In genomic region chr5:50048960-50049359, GRCm38 (mm10) we compare ENCODE assay signal across 10 mouse cellular contexts. TPM values are rescaled to one million over a fixed set of nuclear protein-coding genes. Genes with fewer than 3 reads are reported as not detected.
DNase-seq lines count a peak whose midpoint lies in the region; ATAC-seq and TF ChIP-seq lines count a peak whose summit lies in the region.
"Had no signal": no experiment of that assay in that cellular context is flagged by ENCODE, and none has a peak within 500 bp of the region (broad histone marks: within the 10 kb centered on the region; RNA-seq: fewer than 3 reads in every experiment).

No protein-coding gene starts in this region.

- no peaks in the 10 kb centered on the region for H3K27me3 ChIP-seq in liver, postnatal 0 days (ENCODE audit: insufficient read depth, low read length)
- no peaks in the 10 kb centered on the region for H3K27me3 ChIP-seq in liver, embryonic 11.5 days (replicated peaks; ENCODE audit: control insufficient read depth, insufficient read depth, low read length)
- H3K27me3 ChIP-seq in stomach, embryonic 16.5 days (ENCODE audit: control insufficient read depth, insufficient read depth, low read length) = no peaks in the 10 kb centered on the region

- no peaks in the 10 kb centered on the region for H3K9me3 ChIP-seq in liver, postnatal 0 days (ENCODE audit: low read length)
- no peaks in the 10 kb centered on the region for H3K9me3 ChIP-seq in liver, embryonic 11.5 days (ENCODE audit: control insufficient read depth, low read length)
- H3K9me3 ChIP-seq in stomach, embryonic 16.5 days (replicated peaks; ENCODE audit: control insufficient read depth, low read length) = no peaks in the 10 kb centered on the region

- H3K36me3 ChIP-seq in liver, postnatal 0 days (replicated peaks; ENCODE audit: insufficient read depth, low read length) = no peaks in the 10 kb centered on the region
- peaks cover 2% of the 10 kb centered on the region; the same call in 1 of the 2 replicates for H3K36me3 ChIP-seq in liver, embryonic 11.5 days (ENCODE audit: control insufficient read depth, insufficient read depth, low read length)
- H3K36me3 ChIP-seq in stomach, embryonic 16.5 days (ENCODE audit: control insufficient read depth, insufficient read depth, low read length) = no peaks in the 10 kb centered on the region

- H3K4me2 ChIP-seq in liver, postnatal 0 days (ENCODE audit: low read depth, low read length) = no peak overlapping the region
- no peak overlapping the region for H3K4me2 ChIP-seq in liver, embryonic 11.5 days
- H3K4me2 ChIP-seq in stomach, embryonic 16.5 days (ENCODE audit: low read depth, low read length) = no peak overlapping the region

- ATAC-seq in liver, postnatal 0 days = no peak
- peak; percentile 66 for ATAC-seq in liver, embryonic 11.5 days (replicated peaks; ENCODE audit: low FRiP score)
- peak; percentile 86; the same call in 1 of the 2 replicates for ATAC-seq in stomach, embryonic 16.5 days (ENCODE audit: insufficient read depth, low FRiP score)
- ATAC-seq: forebrain, postnatal 0 days had no signal

- no peak for TF ChIP-seq CTCF in liver, postnatal 0 days (IDR thresholded peaks at IDR 0.05; ENCODE audit: low read depth)

- WGBS in liver, postnatal 0 days (ENCODE audit: insufficient replicate concordance) = 55% methylated on average over 7 of the region's 7 CpGs
- 61% methylated on average over 7 of the region's 7 CpGs for WGBS in liver, embryonic 11.5 days
- WGBS in stomach, embryonic 16.5 days = 51% methylated on average over 7 of the region's 7 CpGs

- DNase-seq in liver = peak; percentile 36
- DNase-seq in liver, postnatal 0 days = no peak
- peak; percentile 65 to 78 for DNase-seq in cerebellum, postnatal 25 days
- no peak for DNase-seq in liver, embryonic 11.5 days (ENCODE audit: low spot score)
- no peak for DNase-seq in kidney, postnatal 25 days
- DNase-seq in embryo, embryonic 10 days (ENCODE audit: low spot score) = no peak
- no peak for DNase-seq in thymus, postnatal 10 days (ENCODE audit: low spot score in 2 of 2)
- DNase-seq: forebrain, postnatal 0 days; kidney, postnatal 14 days had no signal

- H3K9ac ChIP-seq in liver, postnatal 0 days (replicated peaks) = no peak overlapping the region
- no peak overlapping the region for H3K9ac ChIP-seq in liver, embryonic 11.5 days (ENCODE audit: low read depth, low read length)
- no peak overlapping the region for H3K9ac ChIP-seq in stomach, embryonic 16.5 days (ENCODE audit: low read length)
- H3K9ac ChIP-seq: forebrain, postnatal 0 days had no signal

- TF ChIP-seq EP300 in liver, postnatal 0 days (IDR thresholded peaks at IDR 0.05; ENCODE audit: low read depth) = no peak

- H3K27ac ChIP-seq in liver, postnatal 0 days (ENCODE audit: low read depth) = no peak overlapping the region
- H3K27ac ChIP-seq in liver, embryonic 11.5 days (ENCODE audit: low read depth, low read length) = no peak overlapping the region
- H3K27ac ChIP-seq in stomach, embryonic 16.5 days (ENCODE audit: low read length) = no peak overlapping the region

- H3K4me1 ChIP-seq in liver, postnatal 0 days (ENCODE audit: insufficient read depth) = no peaks in the 10 kb centered on the region
- H3K4me1 ChIP-seq in liver, embryonic 11.5 days (replicated peaks; ENCODE audit: control insufficient read depth, insufficient read depth, low read length) = peaks cover 16% of the 10 kb centered on the region
- H3K4me1 ChIP-seq in stomach, embryonic 16.5 days (ENCODE audit: control insufficient read depth, insufficient read depth, low read length) = peaks cover 19% of the 10 kb centered on the region

- no peak overlapping the region for H3K4me3 ChIP-seq in liver, postnatal 0 days (ENCODE audit: low read depth, low read length)
- H3K4me3 ChIP-seq in liver, embryonic 11.5 days (ENCODE audit: low read depth, low read length) = no peak overlapping the region
- H3K4me3 ChIP-seq in stomach, embryonic 16.5 days (replicated peaks; ENCODE audit: low read length) = no peak overlapping the region

RNA-seq across cellular contexts. Expression of gene Adgra3, which starts 9.8 kb away (rescaled TPM):
- 2.3 and 2.7 TPM in 2 replicates for polyA plus RNA-seq in liver, postnatal 0 days (2015; fragmentation: Nextera tagmentation; extraction: Ambion mirVana)
- 16.1 and 17.7 TPM in 2 replicates for polyA plus RNA-seq in liver, embryonic 11.5 days (2014; fragmentation: Nextera tagmentation; extraction: Ambion mirVana)
- polyA plus RNA-seq in stomach, embryonic 16.5 days (2015; fragmentation: Nextera tagmentation; extraction: Ambion mirVana) = 5.9 and 6.9 TPM in 2 replicates

Comparison
In these comparisons a context has a peak if more than half of its experiments do, and no peak if none do; other contexts are left out.
1. DNase-seq: peak in liver (single experiment) and cerebellum, postnatal 25 days (2 of 2); none in liver, postnatal 0 days (single experiment), liver, embryonic 11.5 days (single experiment), kidney, postnatal 25 days (0 of 2), embryo, embryonic 10 days (single experiment) and thymus, postnatal 10 days (0 of 2).